Mouse (Mus musculus) limb, embryonic 10.5 days (tissue): ENCODE measurements at regions not wholly inside any gene's neighbourhood (a gene's known extent, or its start where the extent isn't known, plus 50 kb on each side); places are given as distances from the start of the nearest gene placed in this dataset.

ENCODE experiments used
- DNase-seq: peaks from one replicate; pipeline ENCODE4 v3.0.0-alpha.2; 2017; ENCODE audit warnings: low spot score
- H3K27ac ChIP-seq: fragments of 300-500 bp; sonication (generic); 2 replicates; pipeline ENCODE4 v1.5.1; 2016; ENCODE audit warnings: mild to moderate bottlenecking
- H3K27me3 ChIP-seq: fragments of 300-500 bp; sonication (generic); 2 replicates; pipeline ENCODE4 v1.6.1; 2016; ENCODE audit warnings: low read depth, mild to moderate bottlenecking; ENCODE audit not compliant: poor library complexity, severe bottlenecking
- H3K36me3 ChIP-seq: fragments of 300-500 bp; sonication (generic); 2 replicates; pipeline ENCODE4 v1.6.1; 2016; ENCODE audit warnings: mild to moderate bottlenecking, moderate library complexity
- H3K4me1 ChIP-seq: fragments of 300-500 bp; sonication (generic); 2 replicates; pipeline ENCODE4 v1.6.1; 2016
- H3K4me3 ChIP-seq: fragments of 300-500 bp; sonication (generic); 2 replicates; pipeline ENCODE4 v1.5.1; 2016; ENCODE audit warnings: mild to moderate bottlenecking, moderate library complexity
- H3K9me3 ChIP-seq: fragments of 300-500 bp; sonication (generic); replicated peaks from 2 replicates; pipeline ENCODE4 v1.6.1; 2016; ENCODE audit warnings: mild to moderate bottlenecking
- WGBS: fragments of 180-500 bp; shearing (Covaris S2); methylation state at CpG from one replicate; pipeline ENCODE4 v1.1.7; 2016; 5-methylcytosine and 5-hydroxymethylcytosine counted together

DNA sequence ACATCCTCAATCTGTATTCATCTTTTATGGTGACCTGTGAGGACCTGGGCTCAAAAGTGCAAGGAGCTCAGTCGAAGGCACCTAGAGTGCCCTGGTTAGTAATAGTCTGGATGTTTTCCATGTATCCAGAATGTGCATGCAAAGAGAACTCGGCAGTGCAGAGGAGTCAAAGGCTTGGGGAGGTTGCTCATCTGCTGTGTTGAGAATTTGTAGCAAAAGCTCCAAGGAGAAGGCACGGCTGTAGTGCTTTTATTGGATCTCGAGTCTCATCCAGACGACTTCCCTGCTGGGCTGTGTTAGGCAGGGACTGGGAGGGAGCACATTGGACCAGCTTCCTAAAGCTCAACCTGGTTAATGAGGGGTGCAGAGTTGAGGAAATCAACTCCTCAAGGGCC, 97.3 kb upstream of the Wscd1 start:
- Histone ChIP-seq H3K9me3 (no peaks in the 10 kb centered on the region), H3K27ac (no peak overlapping the region), H3K4me1 (no peaks in the 10 kb centered on the region), H3K4me3 (no peak overlapping the region), H3K27me3 (no peaks in the 10 kb centered on the region), H3K36me3 (no peaks in the 10 kb centered on the region)
- WGBS, result 76% methylated on average over 5 of the region's 5 CpGs
- DNase-seq, result no peak

- no peak for DNase-seq
- H3K27me3 ChIP-seq, result no peaks in the 10 kb centered on the region
- H3K27ac ChIP-seq, result no peak overlapping the region
- no peaks in the 10 kb centered on the region for H3K9me3 ChIP-seq
- WGBS, result 83% methylated on average over 2 of the region's 2 CpGs
- H3K4me3 ChIP-seq, result no peak overlapping the region
- no peaks in the 10 kb centered on the region for H3K36me3 ChIP-seq
- H3K4me1 ChIP-seq, result no peaks in the 10 kb centered on the region
Observed at GRCm38 (mm10) chr11:71658346-71658745, 91.4 kb upstream of the Wscd1 start.

- H3K36me3 ChIP-seq, result no peaks in the 10 kb centered on the region
- H3K9me3 ChIP-seq, result no peaks in the 10 kb centered on the region
- 76% methylated on average over 19 of the region's 19 CpGs for WGBS
- no peak overlapping the region for H3K27ac ChIP-seq
- H3K27me3 ChIP-seq, result no peaks in the 10 kb centered on the region
- H3K4me3 ChIP-seq, result no peak overlapping the region
- H3K4me1 ChIP-seq, result peaks cover 4% of the 10 kb centered on the region; the same call in 1 of the 2 replicates
- no peak for DNase-seq
Observed at GRCm38 (mm10) chr11:71670111-71671050, 79.3 kb upstream of the Wscd1 start.

DNA sequence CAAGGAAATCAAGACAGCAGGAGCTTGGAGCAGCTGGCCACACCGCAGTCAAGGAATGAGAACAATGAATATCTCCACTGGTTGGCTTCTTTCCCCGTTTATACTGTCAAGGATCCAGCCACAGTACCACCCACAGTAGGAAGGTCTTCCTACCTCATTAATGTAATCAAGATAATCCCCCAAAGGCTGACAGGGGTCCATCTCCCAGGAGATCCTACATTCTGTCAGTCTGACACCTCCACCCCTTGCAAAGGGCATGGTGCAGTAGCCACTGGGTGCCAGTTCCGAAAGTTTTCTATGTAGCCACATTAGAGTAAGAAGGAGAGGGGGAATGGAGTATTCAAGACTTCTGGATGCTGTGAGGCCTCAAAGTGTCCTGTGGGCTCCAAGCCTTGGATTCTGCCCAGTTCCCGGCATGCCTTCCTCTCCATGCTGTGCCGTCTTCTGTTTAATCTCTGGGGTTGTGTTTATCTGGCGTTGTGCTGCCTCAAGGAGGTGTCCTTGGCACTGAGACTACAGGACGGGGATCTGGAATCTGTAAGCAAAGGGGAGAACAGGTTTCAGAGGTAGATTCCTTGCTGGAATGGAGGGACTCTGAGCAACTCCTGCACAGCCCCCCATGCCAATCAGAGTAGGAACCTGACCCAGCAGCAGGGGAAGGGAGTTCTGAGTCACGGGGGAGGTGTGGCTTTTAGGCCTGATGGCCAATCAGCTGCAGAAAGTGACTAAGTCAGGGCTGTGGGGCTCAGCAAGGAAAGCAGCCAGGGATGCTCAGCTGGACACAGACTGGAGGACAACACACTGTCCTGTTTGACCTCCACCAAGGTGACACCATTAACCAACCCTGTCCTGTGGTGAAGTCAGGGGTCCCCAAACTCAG, 77.3 kb upstream of the Wscd1 start:
- H3K36me3 ChIP-seq, result no peaks in the 10 kb centered on the region
- WGBS, result 57% methylated on average over 8 of the region's 8 CpGs
- peaks cover 4% of the 10 kb centered on the region; the same call in 1 of the 2 replicates for H3K4me1 ChIP-seq
- H3K4me3 ChIP-seq, result no peak overlapping the region
- DNase-seq, result no peak
- H3K9me3 ChIP-seq, result no peaks in the 10 kb centered on the region
- H3K27ac ChIP-seq, result no peak overlapping the region
- H3K27me3 ChIP-seq, result no peaks in the 10 kb centered on the region

DNA sequence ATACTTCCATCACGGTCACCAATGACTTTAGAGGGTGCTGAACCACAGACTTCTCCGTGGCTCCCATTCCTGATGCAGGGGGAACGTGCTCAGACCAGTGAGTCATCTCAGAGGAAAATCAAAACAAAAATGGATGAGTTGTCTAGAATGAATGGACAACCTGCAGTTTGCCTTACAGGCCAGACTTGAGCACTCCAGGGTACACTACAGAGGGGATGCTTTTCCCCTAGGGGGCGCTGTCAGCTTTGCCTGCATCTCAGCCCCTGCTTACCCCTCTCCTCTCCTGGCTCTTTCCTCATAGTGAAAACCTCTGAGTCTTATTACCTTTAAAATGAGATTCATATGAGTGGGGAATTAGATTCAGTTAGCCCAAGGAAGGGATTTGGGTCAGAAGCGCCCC, 75.4 kb upstream of the Wscd1 start:
- Histone ChIP-seq H3K36me3 (no peaks in the 10 kb centered on the region), H3K4me3 (no peak overlapping the region), H3K9me3 (no peaks in the 10 kb centered on the region), H3K4me1 (peaks cover 4% of the 10 kb centered on the region; the same call in 1 of the 2 replicates), H3K27ac (no peak overlapping the region), H3K27me3 (no peaks in the 10 kb centered on the region)
- peak; percentile 64 for DNase-seq
- 42% methylated on average over 5 of the region's 5 CpGs for WGBS

DNA sequence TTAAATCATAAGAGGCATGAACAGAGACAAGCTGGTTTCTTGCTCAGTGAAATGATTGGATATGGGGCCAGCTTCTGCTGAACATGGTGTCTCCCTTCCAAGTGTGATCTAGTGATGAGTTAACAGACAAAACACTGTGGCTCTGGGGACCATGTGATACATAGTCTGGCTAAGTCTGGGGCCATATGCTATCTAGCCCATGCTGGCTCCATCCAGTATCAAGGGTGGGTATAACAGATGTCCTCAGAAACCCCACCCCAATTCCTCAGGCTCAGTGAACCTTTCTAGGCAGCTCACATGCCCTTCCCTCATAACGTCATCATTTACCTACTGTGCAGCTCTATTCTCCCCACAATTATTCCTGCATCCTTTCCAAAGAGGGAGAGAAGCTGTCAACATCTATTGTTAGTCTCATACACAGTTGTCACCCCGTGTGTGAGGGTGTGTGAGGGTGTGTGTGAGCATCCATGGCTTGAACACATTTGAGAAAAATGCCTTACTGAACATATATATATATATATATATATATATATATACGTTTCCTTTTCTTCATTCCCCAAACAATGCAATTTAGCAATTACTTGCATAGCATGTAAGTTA, 73.9 kb upstream of the Wscd1 start:
- Histone ChIP-seq H3K9me3 (no peaks in the 10 kb centered on the region), H3K27ac (no peak overlapping the region), H3K36me3 (no peaks in the 10 kb centered on the region), H3K27me3 (no peaks in the 10 kb centered on the region), H3K4me1 (peaks cover 4% of the 10 kb centered on the region; the same call in 1 of the 2 replicates), H3K4me3 (no peak overlapping the region)
- DNase-seq, result no peak
- WGBS, result 74% methylated on average over 3 of the region's 3 CpGs

GRCm38 (mm10) chr11:71697017-71697416, 52.7 kb upstream of the Wscd1 start:
- Histone ChIP-seq H3K4me1 (no peaks in the 10 kb centered on the region; the same call in 1 of the 2 replicates), H3K27ac (no peak overlapping the region), H3K4me3 (no peak overlapping the region), H3K9me3 (no peaks in the 10 kb centered on the region), H3K36me3 (no peaks in the 10 kb centered on the region), H3K27me3 (no peaks in the 10 kb centered on the region)
- no peak for DNase-seq
- 43% methylated on average over 3 of the region's 3 CpGs for WGBS

DNA sequence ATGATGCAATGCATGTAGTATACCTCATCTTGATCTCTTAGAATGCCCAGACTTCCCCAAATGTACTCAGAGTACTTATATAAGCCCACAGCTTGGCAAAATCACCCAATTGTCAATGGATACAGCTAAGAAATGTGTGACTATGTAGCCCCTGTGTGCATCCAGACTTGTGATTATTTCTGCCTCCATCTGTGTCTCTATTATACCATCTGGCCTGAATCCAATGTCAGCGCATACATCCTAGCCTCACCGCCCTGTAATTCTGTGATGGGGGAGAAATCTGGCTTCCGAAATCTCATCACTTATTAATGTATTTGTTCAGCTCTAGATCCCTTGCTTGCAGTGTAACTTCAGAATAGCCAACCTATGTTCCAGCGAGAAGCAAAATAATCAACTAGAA, 50.9 kb upstream of the Wscd1 start:
- H3K4me1 ChIP-seq, result no peaks in the 10 kb centered on the region; the same call in 1 of the 2 replicates
- H3K27ac ChIP-seq, result no peak overlapping the region
- DNase-seq, result no peak
- no peaks in the 10 kb centered on the region for H3K36me3 ChIP-seq
- no peaks in the 10 kb centered on the region for H3K9me3 ChIP-seq
- H3K27me3 ChIP-seq, result no peaks in the 10 kb centered on the region
- 94% methylated on average over 4 of the region's 4 CpGs for WGBS
- no peak overlapping the region for H3K4me3 ChIP-seq
